Mouse (Mus musculus) ES-E14 (cell line): Measurements from ENCODE around the gene Mtmr14.

Experiments
- CHD2 ChIP-seq: IDR thresholded peaks from 2 replicates; pipeline ENCODE4 v1.6.1; 2014; ENCODE audit warnings: mild to moderate bottlenecking, low read depth, low read length, inconsistent platforms
- HCFC1 ChIP-seq: IDR thresholded peaks from 2 replicates; pipeline ENCODE4 v1.6.1; 2012; ENCODE audit warnings: low read length, inconsistent platforms, borderline replicate concordance; ENCODE audit not compliant: insufficient read depth
- MAFK ChIP-seq: IDR thresholded peaks from 2 replicates; pipeline ENCODE4 v1.6.1; 2014; ENCODE audit warnings: mild to moderate bottlenecking, low read depth, low read length, inconsistent platforms; ENCODE audit not compliant: insufficient read depth
- ZNF384 ChIP-seq: IDR thresholded peaks from 2 replicates; pipeline ENCODE4 v1.6.1; 2012; ENCODE audit warnings: low read depth, low read length, inconsistent platforms

DNA sequence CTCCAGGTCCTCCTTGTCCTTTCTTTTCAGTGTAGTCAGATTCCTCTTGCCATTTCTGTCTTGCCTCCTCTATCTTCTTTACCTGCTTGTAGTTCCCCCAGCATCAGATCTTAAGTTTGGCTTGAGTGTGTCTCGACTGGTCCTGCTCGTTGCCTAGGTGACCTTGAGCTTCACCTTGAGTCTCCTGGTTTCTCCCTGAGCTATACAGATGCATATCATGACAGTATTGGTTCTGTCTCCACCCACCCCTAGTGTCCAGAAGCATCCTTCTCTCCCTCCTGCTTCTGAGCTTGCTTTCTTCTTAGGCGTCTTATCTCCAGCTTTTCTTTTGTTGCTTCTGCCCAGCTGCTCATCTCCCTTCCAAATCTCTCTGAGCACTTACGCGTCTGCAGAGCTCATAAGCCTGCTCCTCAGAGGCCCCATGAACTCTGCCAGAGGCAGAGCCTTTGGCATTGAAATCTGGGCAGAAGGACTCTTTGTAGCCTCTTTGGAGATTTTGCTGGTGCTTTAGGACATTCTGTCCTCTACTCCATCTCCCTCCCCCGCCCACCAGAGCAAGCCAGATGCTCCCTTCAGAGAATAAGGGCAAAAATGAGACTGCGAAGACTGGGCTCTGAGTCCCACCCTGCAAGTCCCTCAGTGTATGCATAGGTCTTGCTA lies 29.5 kb downstream of the Mtmr14 start:
- no peak for TF ChIP-seq MAFK
- no peak for TF ChIP-seq ZNF384
- TF ChIP-seq CHD2: no peak
- no peak for TF ChIP-seq HCFC1
